9 mouse cellular contexts compared by ENCODE assay signal in the genomic region with DNA sequence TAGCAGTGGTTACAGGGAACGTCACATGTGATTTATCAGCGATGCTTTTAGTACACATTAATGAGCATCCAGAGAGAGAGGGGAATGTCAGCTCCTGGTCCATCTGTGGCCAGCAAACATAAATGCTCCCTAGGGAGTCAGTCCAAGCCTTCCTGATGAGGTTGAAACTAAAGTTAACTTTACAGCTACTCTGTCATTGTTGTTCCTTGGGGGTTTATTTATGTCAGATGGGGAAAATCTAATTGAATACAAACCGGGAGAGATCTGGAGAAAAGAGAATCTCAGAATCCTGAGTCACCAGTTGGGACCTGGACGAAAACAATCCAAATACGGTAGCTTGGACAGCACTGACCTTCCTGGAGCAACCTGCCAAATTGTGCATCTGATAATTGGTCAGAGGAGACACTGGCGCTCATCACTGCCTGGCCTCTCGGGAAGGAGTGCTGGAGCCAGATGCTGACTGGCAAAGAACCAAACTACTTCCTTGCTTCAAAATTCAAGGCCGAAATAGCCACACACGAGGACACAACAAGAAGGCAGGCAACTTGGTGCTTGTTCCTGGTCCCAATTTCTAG. TPM values are rescaled to one million over a fixed set of nuclear protein-coding genes. Genes with fewer than 3 reads are reported as not detected.
DNase-seq lines count a peak whose midpoint lies in the region; ATAC-seq and TF ChIP-seq lines count a peak whose summit lies in the region.
"Had no signal": no experiment of that assay in that cellular context is flagged by ENCODE, and none has a peak within 500 bp of the region (broad histone marks: within the 10 kb centered on the region; RNA-seq: fewer than 3 reads in every experiment).

No protein-coding gene starts in this region.

- peak; percentile 97 for DNase-seq in heart, adult 11 months
- DNase-seq in adipocyte (ENCODE audit: low spot score): peak; percentile 12
- DNase-seq in cerebellum, postnatal 25 days: peak; percentile 72 to 75
- peak; percentile 75 for DNase-seq in kidney, postnatal 14 days
- DNase-seq in liver, postnatal 0 days: no peak

- no peak for ATAC-seq in heart, embryonic 12.5 days (ENCODE audit: insufficient number of reproducible peaks, low FRiP score)
- ATAC-seq in frontal cortex, adult (ENCODE audit: low TSS enrichment): no peak
- ATAC-seq in forebrain, embryonic 16.5 days: no peak
- no peak for ATAC-seq in liver, postnatal 0 days

- no peak for TF ChIP-seq CTCF in liver, postnatal 0 days (IDR thresholded peaks at IDR 0.05; ENCODE audit: low read depth)

- no peak overlapping the region for H3K4me2 ChIP-seq in heart, embryonic 12.5 days
- H3K4me2 ChIP-seq in forebrain, embryonic 16.5 days (ENCODE audit: low read length): no peak overlapping the region
- H3K4me2 ChIP-seq in liver, postnatal 0 days (ENCODE audit: low read depth, low read length): no peak overlapping the region

- H3K4me1 ChIP-seq in heart, embryonic 12.5 days (replicated peaks): peaks cover 5% of the 10 kb centered on the region; the same call in 1 of the 2 replicates
- H3K4me1 ChIP-seq in forebrain, embryonic 16.5 days (replicated peaks; ENCODE audit: control insufficient read depth, insufficient read depth, low read length): no peaks in the 10 kb centered on the region
- no peaks in the 10 kb centered on the region for H3K4me1 ChIP-seq in liver, postnatal 0 days (ENCODE audit: insufficient read depth)
- H3K4me1 ChIP-seq: forebrain, embryonic 10.5 days had no signal

- H3K36me3 ChIP-seq in heart, embryonic 12.5 days: peaks cover 33% of the 10 kb centered on the region
- peaks cover 5% of the 10 kb centered on the region; the same call in 1 of the 2 replicates for H3K36me3 ChIP-seq in forebrain, embryonic 16.5 days (ENCODE audit: control insufficient read depth, insufficient read depth)
- peaks cover 15% of the 10 kb centered on the region for H3K36me3 ChIP-seq in liver, postnatal 0 days (replicated peaks; ENCODE audit: insufficient read depth, low read length)

- no peak overlapping the region for H3K4me3 ChIP-seq in heart, embryonic 12.5 days
- no peak overlapping the region for H3K4me3 ChIP-seq in forebrain, embryonic 16.5 days (replicated peaks; ENCODE audit: low read length)
- no peak overlapping the region for H3K4me3 ChIP-seq in liver, postnatal 0 days (ENCODE audit: low read depth, low read length)
- H3K4me3 ChIP-seq: forebrain, embryonic 10.5 days had no signal

- H3K9ac ChIP-seq in heart, embryonic 12.5 days: no peak overlapping the region
- no peak overlapping the region for H3K9ac ChIP-seq in forebrain, embryonic 16.5 days (replicated peaks; ENCODE audit: low read depth, low read length)
- no peak overlapping the region for H3K9ac ChIP-seq in liver, postnatal 0 days (replicated peaks)

- no peak overlapping the region for H3K27ac ChIP-seq in heart, embryonic 12.5 days (ENCODE audit: poor library complexity, severe bottlenecking)
- no peak overlapping the region for H3K27ac ChIP-seq in forebrain, embryonic 16.5 days (ENCODE audit: low read length)
- no peak overlapping the region for H3K27ac ChIP-seq in liver, postnatal 0 days (ENCODE audit: low read depth)
- H3K27ac ChIP-seq: forebrain, embryonic 10.5 days had no signal

- no peaks in the 10 kb centered on the region for H3K9me3 ChIP-seq in heart, embryonic 12.5 days (replicated peaks)
- H3K9me3 ChIP-seq in forebrain, embryonic 16.5 days (ENCODE audit: control insufficient read depth, low read length): no peaks in the 10 kb centered on the region
- no peaks in the 10 kb centered on the region for H3K9me3 ChIP-seq in liver, postnatal 0 days (ENCODE audit: low read length)
- H3K9me3 ChIP-seq: forebrain, embryonic 10.5 days had no signal

- H3K27me3 ChIP-seq in heart, embryonic 12.5 days (replicated peaks): no peaks in the 10 kb centered on the region
- H3K27me3 ChIP-seq in forebrain, embryonic 16.5 days (replicated peaks; ENCODE audit: control insufficient read depth, insufficient read depth, low read length): no peaks in the 10 kb centered on the region
- no peaks in the 10 kb centered on the region for H3K27me3 ChIP-seq in liver, postnatal 0 days (ENCODE audit: insufficient read depth, low read length)

- no peak for TF ChIP-seq EP300 in liver, postnatal 0 days (IDR thresholded peaks at IDR 0.05; ENCODE audit: low read depth)

- WGBS in heart, embryonic 12.5 days: 78% methylated on average over 9 of the region's 9 CpGs
- WGBS in forebrain, embryonic 16.5 days: 84% methylated on average over 9 of the region's 9 CpGs
- WGBS in liver, postnatal 0 days (ENCODE audit: insufficient replicate concordance): 79% methylated on average over 9 of the region's 9 CpGs

RNA-seq across cellular contexts. Expression of a gene that starts 38.0 kb away (rescaled TPM):
- 10.3 and 11.8 TPM in 2 replicates for polyA plus RNA-seq in heart, embryonic 12.5 days (2016; fragmentation: Nextera tagmentation; extraction: Ambion mirVana)
- 7.4 and 7.5 TPM in 2 replicates for polyA plus RNA-seq in forebrain, embryonic 16.5 days (2015; fragmentation: Nextera tagmentation; extraction: Ambion mirVana)
- polyA plus RNA-seq in liver, postnatal 0 days (2015; fragmentation: Nextera tagmentation; extraction: Ambion mirVana): 7.8 and 7.9 TPM in 2 replicates
